Mouse (Mus musculus): ENCODE data around the gene Slc25a41. TPM values are rescaled to one million over a fixed set of nuclear protein-coding genes. Genes with fewer than 3 reads are reported as not detected.

Gene Slc25a41
- polyA plus RNA-seq, 1 experiment = not detected

GRCm38 (mm10) chr17:57032854-57033253 is 8.6 kb downstream of the Slc25a41 start:
- 82% methylated on average over 4 of the region's 4 CpGs for WGBS
- Histone ChIP-seq H3K4me3 (replicated peaks; ENCODE audit: control insufficient read depth, low read depth, low read length) (no peak overlapping the region), H3K4me1 (ENCODE audit: control insufficient read depth, insufficient read depth, low read length) (peaks cover 1% of the 10 kb centered on the region; the same call in 1 of the 2 replicates), H3K27ac (ENCODE audit: control insufficient read depth, insufficient read depth, low read depth, low read length, poor library complexity) (no peak overlapping the region)
- TF ChIP-seq CTCF (IDR thresholded peaks at IDR 0.05; ENCODE audit: control insufficient read depth, insufficient read depth, low read length) = no peak
- TF ChIP-seq POLR2A (IDR thresholded peaks at IDR 0.05; ENCODE audit: borderline replicate concordance, control insufficient read depth, low read depth, low read length) = no peak

DNA sequence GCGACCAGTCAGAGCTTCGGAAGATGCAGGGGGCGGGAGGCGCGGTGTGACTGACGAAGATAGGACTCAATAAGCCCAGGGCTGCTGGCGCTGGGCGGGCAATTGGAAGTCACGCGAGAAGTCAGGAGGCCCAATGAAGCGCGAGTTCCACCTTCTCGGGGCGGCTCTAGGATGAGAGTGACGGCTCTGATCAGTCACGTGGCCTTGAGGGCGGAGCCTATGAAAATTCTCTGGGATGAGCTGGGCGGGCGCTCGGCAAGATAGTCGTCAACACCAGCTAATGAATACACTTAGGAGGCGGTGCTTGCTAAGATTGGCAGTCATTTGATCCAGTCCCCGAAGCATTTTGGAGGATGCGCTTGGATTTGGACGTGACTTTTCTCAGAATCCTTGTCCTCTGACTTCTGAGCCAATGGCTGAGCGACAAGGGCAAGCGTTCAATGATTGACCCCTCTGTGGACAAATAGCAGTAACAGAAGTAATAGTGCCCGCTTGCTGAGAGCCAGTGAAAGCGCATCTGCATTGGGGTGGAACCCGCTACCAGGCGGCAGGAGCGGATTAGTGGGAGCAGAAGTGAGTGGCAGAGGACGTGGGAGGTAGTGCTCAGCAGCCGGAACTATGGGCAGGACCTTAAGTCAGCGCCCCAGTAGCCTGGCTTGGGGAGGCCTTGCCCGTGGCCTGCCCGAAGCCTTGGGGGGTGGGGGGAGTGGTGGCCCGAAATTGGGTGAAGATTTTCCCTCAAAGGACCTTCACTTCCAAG is 9.6 kb downstream of the Slc25a41 start:
- under 1% methylated on average over 38 of the region's 38 CpGs for whole genome bisulfite sequencing
- TF ChIP-seq CTCF (IDR thresholded peaks at IDR 0.05; ENCODE audit: control insufficient read depth, insufficient read depth, low read length) (no peak), POLR2A (IDR thresholded peaks at IDR 0.05; ENCODE audit: borderline replicate concordance, control insufficient read depth, low read depth, low read length) (peak; percentile 96)
- peak overlapping the region; percentile 56 for H3K4me3 ChIP-seq (replicated peaks; ENCODE audit: control insufficient read depth, low read depth, low read length)
- peak overlapping the region; percentile 79 for H3K27ac ChIP-seq (ENCODE audit: control insufficient read depth, insufficient read depth, low read depth, low read length, poor library complexity)
- peaks cover 1% of the 10 kb centered on the region; the same call in 1 of the 2 replicates for H3K4me1 ChIP-seq (ENCODE audit: control insufficient read depth, insufficient read depth, low read length)

DNA sequence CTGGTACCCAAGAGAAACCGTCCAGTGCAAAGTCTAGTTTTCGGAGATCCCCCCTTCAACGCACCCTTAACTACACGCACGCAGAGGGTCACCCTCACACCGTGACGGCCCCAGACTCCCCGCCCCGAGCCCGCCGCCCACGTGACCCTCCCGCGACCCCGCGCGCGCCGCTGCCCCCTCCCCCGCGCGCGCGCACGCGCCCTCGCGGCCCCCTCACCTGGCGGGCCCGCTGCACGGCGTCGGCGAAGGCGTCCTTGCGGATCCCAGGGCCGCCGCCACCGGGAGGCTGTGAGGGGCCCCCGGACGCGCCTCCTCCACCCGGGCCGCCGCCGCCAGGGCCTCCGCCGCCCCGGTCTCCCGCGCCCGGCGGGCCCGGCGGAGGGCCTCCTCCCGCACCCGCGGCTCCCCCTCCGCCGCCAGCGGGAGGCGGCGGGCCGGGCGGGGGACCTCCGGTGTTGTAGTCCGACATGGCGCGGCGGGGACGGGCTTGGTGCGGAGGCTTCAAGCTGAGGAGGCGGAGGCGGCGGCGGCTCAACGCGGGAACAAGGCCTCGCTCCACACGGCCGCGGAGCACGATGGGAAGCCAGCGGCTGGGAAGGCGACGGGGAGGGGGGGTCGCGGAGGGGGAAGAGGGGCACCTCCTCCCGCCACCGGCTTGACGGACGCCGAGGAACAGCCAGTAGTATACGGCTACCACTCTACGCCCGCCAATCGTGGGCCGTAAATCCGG is 10.4 kb downstream of the Slc25a41 start, which contains the start of gene Khsrp:
Gene Khsrp, minus strand, starts transcription at position 592 of the 730 bp plus-strand sequence.
- peak within 1 kb of the TSS; percentile 81 for H3K4me3 ChIP-seq (replicated peaks; ENCODE audit: control insufficient read depth, low read depth, low read length)
- H3K4me1 ChIP-seq (ENCODE audit: control insufficient read depth, insufficient read depth, low read length) = peaks cover 1% of the 10 kb centered on the region; the same call in 1 of the 2 replicates
- 3% methylated on average over 97 of the region's 99 CpGs for WGBS
- peak within 1 kb of the TSS; percentile 89 for H3K27ac ChIP-seq (ENCODE audit: control insufficient read depth, insufficient read depth, low read depth, low read length, poor library complexity)
- no peak for TF ChIP-seq CTCF (IDR thresholded peaks at IDR 0.05; ENCODE audit: control insufficient read depth, insufficient read depth, low read length)
- TF ChIP-seq POLR2A (IDR thresholded peaks at IDR 0.05; ENCODE audit: borderline replicate concordance, control insufficient read depth, low read depth, low read length) = peak; percentile 47; the same call in 1 of the 2 replicates

DNA sequence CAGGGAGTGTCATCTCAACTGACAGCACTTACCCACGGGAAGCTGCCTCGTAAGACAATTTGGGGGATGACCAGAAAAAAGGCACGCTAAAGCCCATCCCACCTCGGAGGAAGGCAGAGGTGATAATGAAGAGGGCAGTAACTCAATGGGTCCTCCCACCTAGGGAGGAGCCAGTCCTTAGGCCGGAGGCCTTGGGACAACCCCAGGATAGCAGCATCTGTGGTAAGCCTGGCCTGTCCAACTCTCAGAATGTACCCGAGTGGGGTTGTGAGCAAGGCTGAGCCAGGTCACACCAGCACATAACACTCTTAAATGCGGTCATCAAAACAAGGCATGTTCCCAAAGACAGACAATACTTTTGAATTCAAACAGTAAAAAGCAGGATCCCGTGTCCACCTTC is 11.8 kb downstream of the Slc25a41 start:
- H3K4me1 ChIP-seq (ENCODE audit: control insufficient read depth, insufficient read depth, low read length) = peaks cover 1% of the 10 kb centered on the region; the same call in 1 of the 2 replicates
- H3K27ac ChIP-seq (ENCODE audit: control insufficient read depth, insufficient read depth, low read depth, low read length, poor library complexity) = no peak overlapping the region
- TF ChIP-seq CTCF (IDR thresholded peaks at IDR 0.05; ENCODE audit: control insufficient read depth, insufficient read depth, low read length) (no peak), POLR2A (IDR thresholded peaks at IDR 0.05; ENCODE audit: borderline replicate concordance, control insufficient read depth, low read depth, low read length) (no peak)
- H3K4me3 ChIP-seq (replicated peaks; ENCODE audit: control insufficient read depth, low read depth, low read length) = peak overlapping the region; percentile 60
- WGBS = 21% methylated on average over 8 of the region's 8 CpGs

GRCm38 (mm10) chr17:57027471-57027870 is 14.0 kb downstream of the Slc25a41 start:
- Histone ChIP-seq H3K27ac (ENCODE audit: control insufficient read depth, insufficient read depth, low read depth, low read length, poor library complexity) (no peak overlapping the region), H3K4me3 (replicated peaks; ENCODE audit: control insufficient read depth, low read depth, low read length) (no peak overlapping the region), H3K4me1 (ENCODE audit: control insufficient read depth, insufficient read depth, low read length) (peaks cover 1% of the 10 kb centered on the region; the same call in 1 of the 2 replicates)
- no peak for TF ChIP-seq CTCF (IDR thresholded peaks at IDR 0.05; ENCODE audit: control insufficient read depth, insufficient read depth, low read length)
- no peak for TF ChIP-seq POLR2A (IDR thresholded peaks at IDR 0.05; ENCODE audit: borderline replicate concordance, control insufficient read depth, low read depth, low read length)
- 74% methylated on average over 4 of the region's 4 CpGs for WGBS

GRCm38 (mm10) chr17:57020960-57021359 is 20.5 kb downstream of the Slc25a41 start:
- H3K4me3 ChIP-seq (replicated peaks; ENCODE audit: control insufficient read depth, low read depth, low read length) = no peak overlapping the region
- H3K27ac ChIP-seq (ENCODE audit: control insufficient read depth, insufficient read depth, low read depth, low read length, poor library complexity) = no peak overlapping the region
- TF ChIP-seq POLR2A (IDR thresholded peaks at IDR 0.05; ENCODE audit: borderline replicate concordance, control insufficient read depth, low read depth, low read length) = no peak
- TF ChIP-seq CTCF (IDR thresholded peaks at IDR 0.05; ENCODE audit: control insufficient read depth, insufficient read depth, low read length) = no peak
- H3K4me1 ChIP-seq (ENCODE audit: control insufficient read depth, insufficient read depth, low read length) = no peaks in the 10 kb centered on the region
- 58% methylated on average over 5 of the region's 5 CpGs for WGBS

DNA sequence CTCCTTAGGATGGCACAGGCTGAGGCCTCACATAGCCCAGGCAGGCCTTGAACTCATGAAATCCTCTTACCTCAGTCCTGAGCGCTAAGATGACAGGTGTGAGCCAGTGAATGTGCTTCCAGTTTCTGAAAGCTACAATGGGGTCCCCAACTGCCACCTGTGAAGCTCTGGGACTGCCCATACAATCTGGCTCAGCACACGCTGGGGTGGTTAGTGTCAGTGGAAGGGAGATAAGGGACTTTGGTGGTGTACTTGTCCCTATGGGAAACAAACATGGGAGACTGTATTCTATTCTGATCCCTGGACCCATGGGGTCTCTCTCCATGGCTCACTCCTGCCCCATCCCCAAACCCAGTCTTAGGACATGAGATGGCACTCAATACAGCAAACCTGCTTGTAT is 21.8 kb downstream of the Slc25a41 start:
- H3K4me3 ChIP-seq (replicated peaks; ENCODE audit: control insufficient read depth, low read depth, low read length) = no peak overlapping the region
- 58% methylated on average over 2 of the region's 2 CpGs for WGBS
- no peaks in the 10 kb centered on the region for H3K4me1 ChIP-seq (ENCODE audit: control insufficient read depth, insufficient read depth, low read length)
- H3K27ac ChIP-seq (ENCODE audit: control insufficient read depth, insufficient read depth, low read depth, low read length, poor library complexity) = no peak overlapping the region
- TF ChIP-seq POLR2A (IDR thresholded peaks at IDR 0.05; ENCODE audit: borderline replicate concordance, control insufficient read depth, low read depth, low read length) (no peak), CTCF (IDR thresholded peaks at IDR 0.05; ENCODE audit: control insufficient read depth, insufficient read depth, low read length) (no peak)

DNA sequence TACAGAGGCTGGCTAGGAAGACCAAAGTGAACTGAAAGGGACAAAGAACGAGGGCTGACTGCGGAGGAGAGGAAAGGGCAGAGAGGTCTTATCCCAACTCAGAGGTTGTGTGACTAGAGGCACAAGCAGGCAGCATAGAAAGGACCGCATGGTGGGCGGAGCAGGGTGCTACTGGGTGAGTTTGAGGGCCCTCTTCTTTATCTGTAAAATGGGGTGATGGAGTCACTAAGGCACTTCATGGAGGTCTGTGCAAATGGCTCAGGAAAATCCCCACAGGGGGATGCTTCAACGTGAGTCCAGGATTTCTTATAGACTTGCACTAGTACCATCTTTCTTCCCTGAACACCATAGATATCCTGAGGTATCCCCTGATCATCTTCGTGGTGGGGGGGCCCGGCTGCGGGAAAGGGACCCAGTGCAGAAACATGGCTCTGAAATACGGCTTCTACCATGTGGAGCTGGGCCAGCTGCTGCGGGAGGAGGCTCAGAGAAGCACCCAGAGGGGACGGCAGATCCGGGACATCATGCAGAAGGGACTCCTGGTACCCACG is 29.1 kb downstream of the Slc25a41 start:
- Histone ChIP-seq H3K4me1 (ENCODE audit: control insufficient read depth, insufficient read depth, low read length) (peaks cover 3% of the 10 kb centered on the region; the same call in 1 of the 2 replicates), H3K27ac (ENCODE audit: control insufficient read depth, insufficient read depth, low read depth, low read length, poor library complexity) (no peak overlapping the region; the same call in 1 of the 2 replicates), H3K4me3 (replicated peaks; ENCODE audit: control insufficient read depth, low read depth, low read length) (peak overlapping the region; percentile 78)
- WGBS = 86% methylated on average over 13 of the region's 13 CpGs
- TF ChIP-seq POLR2A (IDR thresholded peaks at IDR 0.05; ENCODE audit: borderline replicate concordance, control insufficient read depth, low read depth, low read length) (no peak), CTCF (IDR thresholded peaks at IDR 0.05; ENCODE audit: control insufficient read depth, insufficient read depth, low read length) (no peak)
